Mouse (Mus musculus) small intestine, adult 2 months (tissue): ENCODE data around the gene Neu2. TPM values are rescaled to one million over a fixed set of nuclear protein-coding genes. Genes with fewer than 3 reads are reported as not detected.
"Not testable (repeated sequence)": the region's sequence is repeated elsewhere in the genome, so short reads cannot be mapped to it uniquely, and the experiment has no call there.

ENCODE experiments used
- H3K27ac ChIP-seq: fragments of 200-500 bp; 2 replicates; pipeline ENCODE4 v1.5.1; 2012; ENCODE audit warnings: low read depth, low read length, control low read depth, inconsistent platforms; ENCODE audit not compliant: insufficient read depth
- H3K27me3 ChIP-seq: fragments of 200-500 bp; 2 replicates; pipeline ENCODE4 v1.6.1; 2012; ENCODE audit warnings: mild to moderate bottlenecking, moderate library complexity, low read length, inconsistent platforms; ENCODE audit not compliant: control insufficient read depth, insufficient read depth
- H3K36me3 ChIP-seq: fragments of 200-500 bp; 2 replicates; pipeline ENCODE4 v1.6.1; 2012; ENCODE audit warnings: mild to moderate bottlenecking, low read length, control low read depth, inconsistent platforms; ENCODE audit not compliant: control insufficient read depth, insufficient read depth
- H3K4me1 ChIP-seq: fragments of 200-500 bp; 2 replicates; pipeline ENCODE4 v1.6.1; 2012; ENCODE audit warnings: low read length, inconsistent platforms, mixed read lengths; ENCODE audit not compliant: control insufficient read depth, insufficient read depth, insufficient read length
- H3K4me3 ChIP-seq: fragments of 200-500 bp; 2 replicates; pipeline ENCODE4 v1.5.1; 2012; ENCODE audit warnings: low read depth, mild to moderate bottlenecking, control low read depth, inconsistent platforms, low read length, moderate library complexity
- CTCF ChIP-seq: fragments of 200-500 bp; IDR thresholded peaks from 2 replicates; pipeline ENCODE4 v1.5.1; 2012; ENCODE audit warnings: low read depth, mild to moderate bottlenecking, control low read depth, inconsistent platforms, low read length, moderate library complexity, mixed read lengths; ENCODE audit not compliant: insufficient replicate concordance, insufficient read length; ENCODE audit errors: extremely low read depth
- POLR2A ChIP-seq: fragments of 200-500 bp; IDR thresholded peaks from 2 replicates; pipeline ENCODE4 v1.6.1; 2012; ENCODE audit warnings: low read depth, mild to moderate bottlenecking, control low read depth, inconsistent platforms, low read length, moderate library complexity
- WGBS: fragments of 180-500 bp; shearing (Covaris S2); methylation state at CpG from one replicate; pipeline ENCODE4 v1.1.7; 2018; 5-methylcytosine and 5-hydroxymethylcytosine counted together
- polyA plus RNA-seq: library from polyadenylated mRNA; depleted of rRNA; stranded (reverse); fragments of >200 nt; gene quantifications from 2 replicates; pipeline ENCODE4 v1.2.3, GENCODE M21; 2012; rRNA removed

Gene Neu2
- 1.1 and 2.1 TPM in 2 replicates for polyA plus RNA-seq

DNA sequence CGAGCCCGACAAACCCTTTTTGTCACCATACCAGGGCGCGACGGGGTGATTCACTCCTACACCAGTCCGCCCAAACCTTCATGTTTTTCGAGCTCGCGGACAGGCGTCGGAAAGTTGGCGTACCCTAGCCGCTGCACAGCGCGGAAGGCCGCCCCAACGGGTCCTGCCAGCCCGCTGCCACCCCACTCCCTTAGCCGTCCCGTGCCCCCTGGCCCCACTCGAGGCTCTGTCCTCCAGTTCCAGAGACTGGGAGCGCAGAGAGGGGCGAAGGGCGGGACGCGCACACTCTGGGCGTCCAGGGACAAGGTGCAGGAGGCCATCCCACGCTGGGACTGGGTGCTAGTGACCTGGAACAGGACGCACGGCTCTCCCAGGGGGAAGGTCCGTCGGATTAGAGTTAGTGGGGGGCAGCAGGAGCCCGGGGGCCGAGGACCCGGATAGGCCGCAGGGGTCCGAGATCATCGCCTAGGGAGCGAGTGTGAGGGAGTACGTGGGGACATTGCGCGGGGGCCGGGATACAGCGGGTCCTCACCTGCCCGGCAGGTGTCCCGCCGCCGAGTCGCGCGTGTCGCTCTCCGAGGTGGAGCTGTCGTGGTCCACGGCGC lies at the start of gene Neu2:
TSS of gene Neu2 (plus strand) at position 329 of the 605 bp plus-strand sequence.
- 18% methylated on average over 56 of the region's 56 CpGs for WGBS
- Histone ChIP-seq H3K27ac (no peak within 1 kb of the TSS), H3K36me3 (peaks cover 4% of the 10 kb centered on the region), H3K4me1 (peaks cover 9% of the 10 kb centered on the region), H3K4me3 (peak within 1 kb of the TSS; percentile 55), H3K27me3 (peaks cover 10% of the 10 kb centered on the region)
- TF ChIP-seq CTCF (no peak), POLR2A (no peak)

- H3K4me3 ChIP-seq = no peak overlapping the region
- no peak overlapping the region for H3K27ac ChIP-seq
- peaks cover 4% of the 10 kb centered on the region for H3K4me1 ChIP-seq
- no peaks in the 10 kb centered on the region for H3K36me3 ChIP-seq
- no peak for TF ChIP-seq POLR2A
- TF ChIP-seq CTCF = no peak
- no peaks in the 10 kb centered on the region for H3K27me3 ChIP-seq
- WGBS = 42% methylated on average over 9 of the region's 9 CpGs
Observed at GRCm38 (mm10) chr1:87467469-87467868, 42.2 kb upstream of the Neu2 start.

DNA sequence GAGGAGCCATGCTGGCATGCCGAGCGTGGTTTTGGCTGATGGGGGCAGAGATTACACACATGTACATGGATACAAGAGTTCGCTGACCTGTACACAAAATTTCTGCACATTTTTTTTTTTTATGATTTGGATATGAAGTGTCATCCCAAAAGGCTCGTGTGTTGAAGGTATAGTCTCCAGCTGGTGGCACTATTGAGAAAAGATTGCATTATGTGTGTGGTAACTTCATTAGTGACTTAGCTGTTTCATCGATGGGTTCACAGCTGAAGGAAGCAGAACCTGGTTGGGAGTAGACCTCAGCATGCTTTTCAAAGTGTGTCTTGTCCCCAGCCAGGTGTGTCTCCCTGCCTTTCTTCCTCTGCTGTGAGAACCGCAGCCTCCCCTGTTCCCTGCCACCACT lies 41.4 kb upstream of the Neu2 start:
- TF ChIP-seq POLR2A (no peak), CTCF (no peak)
- H3K27ac ChIP-seq = no peak overlapping the region
- H3K4me3 ChIP-seq = no peak overlapping the region
- H3K36me3 ChIP-seq = no peaks in the 10 kb centered on the region
- no peaks in the 10 kb centered on the region for H3K27me3 ChIP-seq
- H3K4me1 ChIP-seq = peaks cover 9% of the 10 kb centered on the region
- WGBS = 57% methylated on average over 6 of the region's 6 CpGs

DNA sequence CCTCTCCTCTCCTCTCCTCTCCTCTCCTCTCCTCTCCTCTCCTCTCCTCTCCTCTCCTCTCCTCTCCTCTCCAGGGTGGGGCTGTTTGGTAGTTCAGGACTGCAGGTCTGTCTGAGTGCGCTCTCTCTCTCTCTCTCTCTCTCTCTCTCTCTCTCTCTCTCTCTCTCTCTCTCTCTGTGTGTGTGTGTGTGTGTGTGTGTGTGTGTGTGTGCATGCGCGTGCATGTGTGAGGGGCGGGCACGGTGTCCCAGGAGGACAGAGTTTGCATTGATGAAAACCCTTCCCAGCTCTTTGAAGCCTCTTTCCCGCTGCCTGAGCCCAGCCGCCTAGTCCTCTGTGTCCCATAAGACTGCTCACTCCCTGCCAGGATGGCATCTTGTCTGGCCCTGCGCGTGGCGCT lies 39.7 kb upstream of the Neu2 start, which contains the start of gene Snorc:
TSS of gene Snorc (plus strand) at position 301 of the 400 bp plus-strand sequence.
- 57% methylated on average over 9 of the region's 10 CpGs for WGBS
- H3K27me3 ChIP-seq, H3K27ac ChIP-seq, H3K4me1 ChIP-seq, H3K4me3 ChIP-seq, H3K36me3 ChIP-seq: not testable (repeated sequence)

GRCm38 (mm10) chr1:87471914-87472313 lies 37.8 kb upstream of the Neu2 start:
- Histone ChIP-seq H3K4me3 (no peak overlapping the region), H3K27me3 (no peaks in the 10 kb centered on the region), H3K4me1 (peaks cover 9% of the 10 kb centered on the region), H3K27ac (no peak overlapping the region), H3K36me3 (no peaks in the 10 kb centered on the region)
- 65% methylated on average over 7 of the region's 7 CpGs for whole genome bisulfite sequencing
- TF ChIP-seq POLR2A = no peak
- no peak for TF ChIP-seq CTCF

DNA sequence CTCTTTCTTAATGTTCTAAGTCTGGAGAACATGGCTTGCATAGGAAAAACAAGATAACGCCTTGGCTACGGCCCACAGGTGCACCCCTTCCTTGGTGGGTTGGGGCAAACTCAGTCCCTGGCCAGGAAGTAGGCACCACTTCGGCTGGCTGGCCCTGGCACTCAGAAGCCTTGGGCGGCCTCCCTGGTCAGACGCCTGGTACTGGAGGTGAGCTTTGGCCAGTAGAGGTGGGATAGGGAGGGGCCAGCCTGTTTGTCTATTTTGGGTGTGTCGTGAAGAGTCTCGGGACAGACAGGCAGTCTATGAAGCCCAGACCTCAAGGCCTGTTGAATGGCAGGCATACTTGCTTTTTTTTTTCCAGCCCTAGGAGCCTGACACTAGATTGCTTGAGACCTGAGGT lies 37.1 kb upstream of the Neu2 start:
- Histone ChIP-seq H3K27ac (no peak overlapping the region), H3K4me3 (no peak overlapping the region), H3K36me3 (no peaks in the 10 kb centered on the region), H3K4me1 (peaks cover 9% of the 10 kb centered on the region), H3K27me3 (no peaks in the 10 kb centered on the region)
- WGBS = 18% methylated on average over 7 of the region's 7 CpGs
- no peak for TF ChIP-seq POLR2A
- no peak for TF ChIP-seq CTCF

- Histone ChIP-seq H3K36me3 (peaks cover 8% of the 10 kb centered on the region), H3K27ac (no peak overlapping the region), H3K4me3 (no peak overlapping the region), H3K4me1 (peaks cover 9% of the 10 kb centered on the region), H3K27me3 (no peaks in the 10 kb centered on the region)
- 44% methylated on average over 42 of the region's 42 CpGs for WGBS
- TF ChIP-seq POLR2A = no peak
- TF ChIP-seq CTCF = no peak
Observed at GRCm38 (mm10) chr1:87475076-87475895, 34.4 kb upstream of the Neu2 start.
